Comparison of ENCODE assay signal across 8 mouse cellular contexts in the genomic region with DNA sequence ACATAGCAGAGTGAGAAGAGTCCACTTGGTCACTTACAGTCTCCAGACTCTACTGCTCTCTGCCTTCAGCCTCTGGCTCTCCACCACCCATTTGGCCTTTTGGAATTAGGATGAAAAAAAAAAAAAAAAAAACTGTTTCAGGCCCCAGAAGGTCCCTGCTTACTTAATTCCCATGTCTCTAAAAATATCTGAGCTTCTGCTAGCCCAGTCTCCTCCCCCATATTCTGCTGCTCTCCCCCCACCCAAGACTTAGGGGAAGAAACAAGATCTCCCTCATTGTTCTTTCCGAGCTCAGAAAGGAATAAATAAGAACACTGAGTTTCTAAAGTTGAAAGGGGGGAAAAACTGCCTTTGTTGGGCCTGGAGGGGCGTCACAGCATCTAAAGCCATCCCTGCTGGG. TPM values are rescaled to one million over a fixed set of nuclear protein-coding genes. Genes with fewer than 3 reads are reported as not detected.
A peak's percentile ranks its signal among the peaks of the same experiment; 100 is the strongest.
DNase-seq lines count a peak whose midpoint lies in the region; ATAC-seq and TF ChIP-seq lines count a peak whose summit lies in the region.

No protein-coding gene starts in this region.

- 32% methylated on average over 2 of the region's 2 CpGs for WGBS in kidney, embryonic 15.5 days
- WGBS in hindbrain, embryonic 12.5 days: 16% methylated on average over 2 of the region's 2 CpGs
- WGBS in midbrain, embryonic 14.5 days: 7% methylated on average over 2 of the region's 2 CpGs

- H3K9ac ChIP-seq in kidney, embryonic 15.5 days: no peak overlapping the region
- H3K9ac ChIP-seq in hindbrain, embryonic 12.5 days: no peak overlapping the region
- H3K9ac ChIP-seq in midbrain, embryonic 14.5 days (replicated peaks; ENCODE audit: low read length): no peak overlapping the region

- H3K4me2 ChIP-seq in kidney, embryonic 15.5 days: peak overlapping the region; percentile 9
- 0 out of 2 replicates have a peak overlapping the region, but pooled peaks have one; percentile 17 for H3K4me2 ChIP-seq in hindbrain, embryonic 12.5 days (replicated peaks)
- no peak overlapping the region for H3K4me2 ChIP-seq in midbrain, embryonic 14.5 days (ENCODE audit: low read length)

- TF ChIP-seq CTCF in cortical plate, adult 2 months (IDR thresholded peaks at IDR 0.05; ENCODE audit: extremely low read depth, insufficient read depth, low read length): no peak

- H3K4me1 ChIP-seq in kidney, embryonic 15.5 days: peaks cover 36% of the 10 kb centered on the region
- H3K4me1 ChIP-seq in cortical plate, adult 2 months (ENCODE audit: control insufficient read depth, insufficient read depth, low read length): peaks cover 26% of the 10 kb centered on the region
- peaks cover 27% of the 10 kb centered on the region for H3K4me1 ChIP-seq in hindbrain, embryonic 12.5 days
- peaks cover 18% of the 10 kb centered on the region for H3K4me1 ChIP-seq in midbrain, embryonic 14.5 days (ENCODE audit: control insufficient read depth, insufficient read depth, low read length)

- ATAC-seq in kidney, embryonic 15.5 days (replicated peaks; ENCODE audit: low FRiP score): no peak
- no peak for ATAC-seq in hindbrain, embryonic 12.5 days (ENCODE audit: low FRiP score)
- ATAC-seq in midbrain, embryonic 14.5 days (ENCODE audit: low FRiP score, low TSS enrichment): no peak

- DNase-seq in kidney, adult 9 months: no peak
- no peak for DNase-seq in midbrain, embryonic 14.5 days
- no peak for DNase-seq in ovary, postnatal 14 days (ENCODE audit: low spot score)
- no peak for DNase-seq in spleen, postnatal 10 days (ENCODE audit: low spot score in 2 of 2)
- DNase-seq in layer of hippocampus, adult 11-12 months (ENCODE audit: low spot score): no peak

- no peaks in the 10 kb centered on the region for H3K9me3 ChIP-seq in kidney, embryonic 15.5 days (replicated peaks)
- H3K9me3 ChIP-seq in hindbrain, embryonic 12.5 days (replicated peaks): no peaks in the 10 kb centered on the region
- H3K9me3 ChIP-seq in midbrain, embryonic 14.5 days (ENCODE audit: control insufficient read depth, low read length): no peaks in the 10 kb centered on the region

- no peaks in the 10 kb centered on the region for H3K27me3 ChIP-seq in kidney, embryonic 15.5 days
- H3K27me3 ChIP-seq in hindbrain, embryonic 12.5 days: no peaks in the 10 kb centered on the region
- no peaks in the 10 kb centered on the region for H3K27me3 ChIP-seq in midbrain, embryonic 14.5 days (ENCODE audit: control insufficient read depth, insufficient read depth, low read length)

- TF ChIP-seq POLR2A in cortical plate, adult 2 months (IDR thresholded peaks at IDR 0.05; ENCODE audit: extremely low read depth, insufficient read depth, low read length): no peak

- 0 out of 2 replicates have a peak, but pooled peaks cover 10% of the 10 kb centered on the region for H3K36me3 ChIP-seq in kidney, embryonic 15.5 days
- H3K36me3 ChIP-seq in hindbrain, embryonic 12.5 days: 0 out of 2 replicates have a peak, but pooled peaks cover 3% of the 10 kb centered on the region
- H3K36me3 ChIP-seq in midbrain, embryonic 14.5 days (ENCODE audit: control insufficient read depth, insufficient read depth, low read length): peaks cover 3% of the 10 kb centered on the region; the same call in 1 of the 2 replicates

- peak overlapping the region; percentile 93 for H3K27ac ChIP-seq in kidney, embryonic 15.5 days
- H3K27ac ChIP-seq in cortical plate, adult 2 months (ENCODE audit: insufficient read depth, low read length): peak overlapping the region; percentile 96
- H3K27ac ChIP-seq in hindbrain, embryonic 12.5 days: peak overlapping the region; percentile 78
- peak overlapping the region; percentile 71 for H3K27ac ChIP-seq in midbrain, embryonic 14.5 days (replicated peaks; ENCODE audit: low read depth, low read length)

- no peak overlapping the region for H3K4me3 ChIP-seq in kidney, embryonic 15.5 days (replicated peaks)
- no peak overlapping the region for H3K4me3 ChIP-seq in cortical plate, adult 2 months (ENCODE audit: insufficient read depth, low read length)
- H3K4me3 ChIP-seq in hindbrain, embryonic 12.5 days: no peak overlapping the region
- H3K4me3 ChIP-seq in midbrain, embryonic 14.5 days (replicated peaks; ENCODE audit: low read depth, low read length): no peak overlapping the region

RNA-seq across cellular contexts. Expression of gene Mprip, which starts 46.4 kb away (rescaled TPM):
- polyA plus RNA-seq in kidney, embryonic 15.5 days (2015; fragmentation: Nextera tagmentation; extraction: Ambion mirVana): 46.7 and 51.3 TPM in 2 replicates
- polyA plus RNA-seq in cortical plate, adult 2 months (2012; rRNA removed): 126 and 128 TPM in 2 replicates
- 104 and 113 TPM in 2 replicates for polyA plus RNA-seq in hindbrain, embryonic 12.5 days (2016; fragmentation: Nextera tagmentation; extraction: Ambion mirVana)
- polyA plus RNA-seq in midbrain, embryonic 14.5 days (2014; fragmentation: Nextera tagmentation; extraction: Ambion mirVana): 62.6 and 68.7 TPM in 2 replicates
